Mouse (Mus musculus): ENCODE results near the gene Mybph. TPM values are rescaled to one million over a fixed set of nuclear protein-coding genes. Genes with fewer than 3 reads are reported as not detected.
A peak's percentile ranks its signal among the peaks of the same experiment; 100 is the strongest.

Mybph gene
- polyA plus RNA-seq, 2 experiments, result 0.03 TPM; not detected in 1

DNA sequence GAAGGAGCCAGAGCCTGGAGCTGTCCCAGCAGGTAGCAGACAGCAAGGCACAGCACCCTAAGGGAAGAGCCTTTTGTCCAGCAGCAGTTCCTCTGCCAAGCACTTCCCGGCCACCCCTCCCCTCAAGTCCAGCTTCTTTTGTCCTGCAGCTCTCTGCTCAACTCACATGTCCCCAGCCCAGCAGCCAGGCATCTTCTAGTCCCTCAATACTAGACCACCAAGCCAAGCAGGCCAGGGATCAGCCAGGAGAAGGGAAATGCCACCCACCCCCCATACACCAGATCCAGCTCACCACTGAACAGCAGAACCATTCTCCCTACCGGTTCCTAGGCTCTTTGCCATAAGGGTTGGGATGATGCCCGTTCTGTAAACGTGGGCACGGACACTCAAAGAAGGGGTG lies 26.4 kb downstream of the Mybph start:
- H3K27me3 ChIP-seq (ENCODE audit: control insufficient read depth, insufficient read depth, low read length), result no peaks in the 10 kb centered on the region
- 70% methylated on average over 5 of the region's 5 CpGs for WGBS (ENCODE audit: insufficient replicate concordance)

GRCm38 (mm10) chr1:134221172-134221571 lies 27.9 kb downstream of the Mybph start:
- TF ChIP-seq EP300 (IDR thresholded peaks at IDR 0.05; ENCODE audit: low read depth), result no peak
- no peak for TF ChIP-seq CTCF (IDR thresholded peaks at IDR 0.05; ENCODE audit: low read depth)
- H3K4me2 ChIP-seq (ENCODE audit: low read depth), result no peak overlapping the region
- DNase-seq (ENCODE audit: low read depth in 3 of 3, low spot score in 3 of 3) (no peak), ATAC-seq (ENCODE audit: insufficient read depth) (no peak)
- H3K4me1 ChIP-seq (replicated peaks; ENCODE audit: control insufficient read depth in 2 of 2, insufficient read depth in 2 of 2, low read length in 1 of 2), result 0 out of 4 replicates have a peak, but pooled peaks cover 0 to 6% of the 10 kb centered on the region in 2 experiments
- H3K27ac ChIP-seq, result no peak overlapping the region
- H3K36me3 ChIP-seq (replicated peaks; ENCODE audit: control insufficient read depth, insufficient read depth, low read depth), result no peaks in the 10 kb centered on the region
- 51% methylated on average over 1 of the region's 1 CpGs for WGBS (ENCODE audit: insufficient replicate concordance)
- H3K27me3 ChIP-seq (ENCODE audit: control insufficient read depth, insufficient read depth, low read length), result peaks cover 3% of the 10 kb centered on the region; the same call in 1 of the 2 replicates
- no peaks in the 10 kb centered on the region for H3K9me3 ChIP-seq (ENCODE audit: control insufficient read depth, low read length)
- no peak overlapping the region for H3K9ac ChIP-seq (replicated peaks)
- H3K4me3 ChIP-seq (ENCODE audit: insufficient read depth in 1 of 2, low read depth in 2 of 2, low read length in 2 of 2), result no peak overlapping the region

More for the DNA sequence above, 26.4 kb downstream of the Mybph start:
- H3K27ac ChIP-seq, result no peak overlapping the region
- H3K9me3 ChIP-seq (ENCODE audit: control insufficient read depth, low read length), result no peaks in the 10 kb centered on the region
- H3K4me2 ChIP-seq (ENCODE audit: low read depth), result no peak overlapping the region
- H3K4me1 ChIP-seq (replicated peaks; ENCODE audit: control insufficient read depth in 2 of 2, insufficient read depth in 2 of 2, low read length in 1 of 2), result 0 out of 4 replicates have a peak, but pooled peaks cover 0 to 6% of the 10 kb centered on the region in 2 experiments
- H3K9ac ChIP-seq (replicated peaks), result no peak overlapping the region
- DNase-seq (ENCODE audit: low read depth in 3 of 3, low spot score in 3 of 3), result no peak
- no peak for ATAC-seq (ENCODE audit: insufficient read depth)
- no peaks in the 10 kb centered on the region for H3K36me3 ChIP-seq (replicated peaks; ENCODE audit: control insufficient read depth, insufficient read depth, low read depth)
- no peak overlapping the region for H3K4me3 ChIP-seq (ENCODE audit: insufficient read depth in 1 of 2, low read depth in 2 of 2, low read length in 2 of 2)
- TF ChIP-seq CTCF (IDR thresholded peaks at IDR 0.05; ENCODE audit: low read depth), result no peak
- TF ChIP-seq EP300 (IDR thresholded peaks at IDR 0.05; ENCODE audit: low read depth), result no peak

- peaks cover 3% of the 10 kb centered on the region; the same call in 1 of the 2 replicates for H3K27me3 ChIP-seq (ENCODE audit: control insufficient read depth, insufficient read depth, low read length)
- no peak for TF ChIP-seq CTCF (IDR thresholded peaks at IDR 0.05; ENCODE audit: low read depth)
- no peak overlapping the region for H3K4me3 ChIP-seq (ENCODE audit: insufficient read depth in 1 of 2, low read depth in 2 of 2, low read length in 2 of 2)
- DNase-seq (ENCODE audit: low read depth in 3 of 3, low spot score in 3 of 3) (no peak), ATAC-seq (ENCODE audit: insufficient read depth) (0 out of 2 replicates have a peak, but pooled peaks have one; percentile 31)
- no peaks in the 10 kb centered on the region for H3K36me3 ChIP-seq (replicated peaks; ENCODE audit: control insufficient read depth, insufficient read depth, low read depth)
- H3K9me3 ChIP-seq (ENCODE audit: control insufficient read depth, low read length), result no peaks in the 10 kb centered on the region
- 0 out of 4 replicates have a peak, but pooled peaks cover 0 to 6% of the 10 kb centered on the region in 2 experiments for H3K4me1 ChIP-seq (replicated peaks; ENCODE audit: control insufficient read depth in 2 of 2, insufficient read depth in 2 of 2, low read length in 1 of 2)
- H3K9ac ChIP-seq (replicated peaks), result no peak overlapping the region
- no peak overlapping the region for H3K4me2 ChIP-seq (ENCODE audit: low read depth)
- 40% methylated on average over 8 of the region's 8 CpGs for WGBS (ENCODE audit: insufficient replicate concordance)
- H3K27ac ChIP-seq, result no peak overlapping the region
These were observed 29.1 kb downstream of the Mybph start for GRCm38 (mm10) chr1:134222122-134223055.

DNA sequence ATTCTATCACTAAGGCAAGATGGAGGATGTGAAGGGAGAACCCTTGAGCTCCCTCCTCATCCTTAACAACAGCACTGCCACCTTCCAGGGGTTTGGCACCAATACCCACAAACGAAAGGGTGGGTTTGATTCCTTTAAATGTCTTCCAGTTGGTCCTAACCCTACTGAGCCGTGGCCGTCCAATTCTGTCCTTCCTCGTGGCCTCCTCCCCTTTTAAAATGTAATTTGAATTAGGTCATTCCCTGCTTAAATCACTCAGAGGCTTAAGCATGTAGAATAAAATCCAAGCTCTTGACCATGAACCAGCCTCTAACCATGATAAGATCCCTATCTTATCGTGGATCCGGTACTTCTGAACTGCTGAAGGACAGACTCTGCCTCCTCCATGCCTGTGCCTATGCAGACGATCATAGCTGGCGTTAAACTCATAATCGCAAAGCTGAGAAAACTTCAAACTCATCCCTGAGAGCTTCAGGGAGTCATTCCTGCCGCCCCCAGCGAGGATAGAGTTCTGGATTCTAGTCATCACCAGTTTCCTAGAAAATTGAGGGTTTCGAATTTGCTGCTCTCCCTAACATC lies 31.5 kb downstream of the Mybph start:
- no peak overlapping the region for H3K4me3 ChIP-seq (ENCODE audit: insufficient read depth in 1 of 2, low read depth in 2 of 2, low read length in 2 of 2)
- no peaks in the 10 kb centered on the region for H3K36me3 ChIP-seq (replicated peaks; ENCODE audit: control insufficient read depth, insufficient read depth, low read depth)
- H3K27me3 ChIP-seq (ENCODE audit: control insufficient read depth, insufficient read depth, low read length), result peaks cover 3% of the 10 kb centered on the region; the same call in 1 of the 2 replicates
- no peak overlapping the region for H3K9ac ChIP-seq (replicated peaks)
- TF ChIP-seq CTCF (IDR thresholded peaks at IDR 0.05; ENCODE audit: low read depth) (no peak), EP300 (IDR thresholded peaks at IDR 0.05; ENCODE audit: low read depth) (no peak)
- WGBS (ENCODE audit: insufficient replicate concordance), result 61% methylated on average over 12 of the region's 12 CpGs
- no peak overlapping the region for H3K27ac ChIP-seq
- no peaks in the 10 kb centered on the region for H3K9me3 ChIP-seq (ENCODE audit: control insufficient read depth, low read length)
- ATAC-seq (ENCODE audit: insufficient read depth), result no peak
- DNase-seq (ENCODE audit: low read depth in 3 of 3, low spot score in 3 of 3), result no peak
- H3K4me1 ChIP-seq (replicated peaks; ENCODE audit: control insufficient read depth in 2 of 2, insufficient read depth in 2 of 2, low read length in 1 of 2), result 0 out of 4 replicates have a peak, but pooled peaks cover 0 to 6% of the 10 kb centered on the region in 2 experiments
- no peak overlapping the region for H3K4me2 ChIP-seq (ENCODE audit: low read depth)

- 64% methylated on average over 5 of the region's 5 CpGs for WGBS (ENCODE audit: insufficient replicate concordance)
- H3K27me3 ChIP-seq (ENCODE audit: control insufficient read depth, insufficient read depth, low read length), result peaks cover 3% of the 10 kb centered on the region; the same call in 1 of the 2 replicates
- no peak for DNase-seq (ENCODE audit: low read depth in 3 of 3, low spot score in 3 of 3)
- no peaks in the 10 kb centered on the region for H3K36me3 ChIP-seq (replicated peaks; ENCODE audit: control insufficient read depth, insufficient read depth, low read depth)
- H3K4me3 ChIP-seq (ENCODE audit: insufficient read depth in 1 of 2, low read depth in 2 of 2, low read length in 2 of 2), result no peak overlapping the region
- no peaks in the 10 kb centered on the region for H3K9me3 ChIP-seq (ENCODE audit: control insufficient read depth, low read length)
- H3K27ac ChIP-seq, result no peak overlapping the region
- H3K4me2 ChIP-seq (ENCODE audit: low read depth), result no peak overlapping the region
- no peak for ATAC-seq (ENCODE audit: insufficient read depth)
- TF ChIP-seq EP300 (IDR thresholded peaks at IDR 0.05; ENCODE audit: low read depth) (no peak), CTCF (IDR thresholded peaks at IDR 0.05; ENCODE audit: low read depth) (no peak)
- 0 out of 4 replicates have a peak, but pooled peaks cover 0 to 6% of the 10 kb centered on the region in 2 experiments for H3K4me1 ChIP-seq (replicated peaks; ENCODE audit: control insufficient read depth in 2 of 2, insufficient read depth in 2 of 2, low read length in 1 of 2)
- no peak overlapping the region for H3K9ac ChIP-seq (replicated peaks)
These were observed 32.1 kb downstream of the Mybph start for GRCm38 (mm10) chr1:134225375-134225774.
